Mouse (Mus musculus) kidney, postnatal 36 days (tissue): ENCODE results near the gene Ppp1r12b.

Experiments
- DNase-seq, 2 experiments: peaks; one replicate each; pipeline ENCODE4 v3.0.0; 2021 to 2022; ENCODE audit warnings: mixed read lengths in 2 of 2

Ppp1r12b gene

GRCm38 (mm10) chr1:134938233-134938632 is 17.5 kb downstream of the Ppp1r12b start:
- no peak for DNase-seq

- DNase-seq: no peak
These were observed 19.4 kb downstream of the Ppp1r12b start for GRCm38 (mm10) chr1:134936335-134936734.

DNA sequence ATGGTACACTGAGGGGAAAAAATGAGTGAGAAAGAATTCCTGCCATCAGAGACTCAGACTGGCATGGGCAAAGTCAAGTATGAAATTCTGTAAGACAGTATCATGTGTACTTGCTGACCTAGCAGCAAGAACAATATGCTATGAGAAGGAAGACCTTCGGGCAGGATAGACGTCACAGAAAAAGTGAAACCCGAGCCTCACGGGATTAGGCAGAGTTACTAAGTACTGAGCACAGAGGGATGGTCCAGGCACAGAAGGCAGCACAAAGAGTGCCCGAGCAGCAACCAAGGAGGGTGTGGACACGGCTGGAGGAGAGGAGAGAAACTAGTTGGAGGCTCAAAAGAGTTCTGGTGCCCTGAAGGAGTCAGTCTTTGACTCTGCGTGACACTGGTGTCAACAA is 23.3 kb downstream of the Ppp1r12b start:
- no peak for DNase-seq

DNA sequence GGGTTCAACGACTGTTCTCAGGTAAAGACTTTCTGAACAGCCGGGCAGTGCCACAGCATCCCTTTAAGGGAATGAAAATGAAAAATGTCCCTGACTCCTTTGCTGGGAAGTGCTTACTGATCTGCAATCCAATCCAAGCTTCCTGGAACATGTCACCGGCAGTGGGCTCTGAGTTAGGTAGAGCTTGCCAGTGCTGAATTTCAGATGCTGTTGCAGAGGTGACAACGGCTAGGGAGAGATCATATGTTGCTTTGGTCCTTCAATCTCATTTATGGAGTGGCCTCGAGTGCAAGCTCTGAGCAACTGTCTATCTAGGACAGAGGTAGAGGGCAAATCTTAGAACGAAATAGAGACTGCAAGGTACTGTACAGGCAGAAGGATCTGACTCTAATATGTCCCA is 36.7 kb downstream of the Ppp1r12b start:
- DNase-seq: no peak

GRCm38 (mm10) chr1:134915421-134915820 is 40.3 kb downstream of the Ppp1r12b start:
- no peak for DNase-seq

DNA sequence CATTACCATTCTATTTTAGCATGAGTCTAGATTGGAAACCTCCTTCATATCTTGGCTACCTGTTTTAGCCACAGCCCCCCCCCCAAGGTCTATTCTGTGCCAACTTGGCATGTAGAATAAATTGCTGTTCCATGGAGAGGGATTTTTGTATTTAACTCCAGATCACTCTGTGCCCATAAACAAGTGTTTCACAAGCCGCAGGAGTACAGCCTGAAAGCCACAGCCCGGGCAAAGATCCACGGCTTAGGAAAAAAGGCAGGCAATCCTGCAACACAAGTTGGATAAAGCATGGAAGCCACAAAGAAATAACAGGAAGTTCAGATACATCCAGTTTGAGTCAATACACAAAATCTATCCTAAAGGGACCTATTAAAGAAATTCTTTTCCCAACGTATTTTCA is 42.2 kb downstream of the Ppp1r12b start:
- no peak for DNase-seq

DNA sequence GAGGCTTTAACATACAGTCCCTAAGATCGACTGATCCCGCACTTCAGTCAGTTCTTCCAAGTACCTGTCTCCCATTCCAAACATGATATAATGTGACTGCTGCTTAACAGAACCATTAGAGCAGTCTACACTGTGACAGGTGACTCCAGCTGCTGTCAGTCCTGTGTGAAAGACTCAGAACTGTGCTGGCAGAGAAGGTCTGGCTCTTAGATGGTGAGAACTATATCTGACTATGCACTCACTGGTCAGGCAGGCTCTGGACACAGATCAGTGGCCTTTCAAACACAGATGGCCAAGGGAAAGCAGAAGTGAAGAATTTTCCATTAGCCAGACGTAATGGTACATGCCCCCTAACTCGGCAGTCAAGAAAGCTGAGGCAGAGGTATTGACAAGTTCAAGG is 43.9 kb downstream of the Ppp1r12b start:
- DNase-seq: no peak

- no peak for DNase-seq
These were observed 45.7 kb downstream of the Ppp1r12b start for GRCm38 (mm10) chr1:134910037-134910436.

GRCm38 (mm10) chr1:134909442-134909841 is 46.3 kb downstream of the Ppp1r12b start:
- no peak for DNase-seq

DNA sequence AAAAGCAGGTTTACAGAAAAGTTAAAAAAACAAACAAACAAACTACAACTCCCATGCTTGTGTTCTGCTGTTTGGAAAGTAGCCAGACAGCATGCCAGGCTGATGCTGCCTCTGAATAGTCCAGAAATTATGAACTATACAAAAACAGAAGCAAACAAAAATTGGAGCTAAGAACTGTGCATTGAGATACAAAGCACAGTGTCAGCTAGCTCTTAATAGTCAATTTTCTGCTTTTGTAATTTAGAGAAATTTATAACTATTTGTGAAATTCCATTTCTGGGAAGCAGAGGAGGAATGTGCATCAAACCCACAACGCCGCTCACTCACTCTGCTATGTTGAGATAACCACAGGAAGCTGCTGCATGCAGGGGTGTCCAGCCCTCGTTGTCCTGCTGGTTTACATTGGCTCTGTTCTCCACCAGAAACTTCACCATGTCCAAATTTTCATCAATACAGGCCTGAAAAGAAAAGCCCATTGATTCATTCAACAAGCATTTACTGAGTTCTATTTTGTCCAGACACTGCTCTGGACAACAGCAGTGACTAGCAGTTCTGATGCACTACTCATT is 53.6 kb downstream of the Ppp1r12b start:
- DNase-seq: peak; percentile 7 to 12

DNA sequence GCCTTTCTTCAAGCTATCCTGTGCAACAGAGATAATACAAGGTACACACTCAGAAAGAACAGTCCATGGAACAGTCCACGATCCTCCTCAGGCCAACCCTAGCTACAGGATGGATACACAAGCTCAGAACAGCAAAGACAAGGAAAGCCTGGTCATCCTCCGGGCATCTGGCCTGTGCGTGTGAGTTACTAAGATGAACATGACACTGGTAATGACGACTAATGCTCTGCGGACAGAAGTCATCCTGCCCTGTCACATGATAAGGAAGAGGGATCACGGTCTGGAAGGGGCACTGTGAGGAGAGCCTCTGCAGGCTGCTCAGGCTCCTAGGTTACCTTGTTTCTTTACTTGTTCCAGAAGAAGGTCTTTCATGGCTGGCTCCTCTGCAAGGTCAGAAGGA is 59.7 kb downstream of the Ppp1r12b start:
- no peak for DNase-seq

DNA sequence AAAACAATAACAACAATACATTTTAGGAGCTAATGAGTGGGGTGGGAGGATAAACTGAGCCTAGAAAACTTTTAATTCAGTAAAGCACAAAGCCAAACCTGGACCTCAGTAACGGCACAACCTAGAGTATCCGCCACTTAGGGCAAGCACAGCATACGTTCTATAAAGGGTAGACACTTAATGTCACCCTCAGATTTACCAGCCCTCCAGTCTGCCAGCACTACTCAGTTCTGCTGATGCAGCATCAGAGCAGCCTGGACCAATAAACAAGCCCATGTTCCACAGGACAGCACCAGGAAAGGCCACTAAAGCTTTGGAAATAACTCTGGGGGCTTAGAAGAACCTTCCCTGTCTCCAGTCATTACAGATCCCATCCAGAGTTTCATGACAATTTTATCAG is 60.9 kb downstream of the Ppp1r12b start:
- DNase-seq: no peak

DNA sequence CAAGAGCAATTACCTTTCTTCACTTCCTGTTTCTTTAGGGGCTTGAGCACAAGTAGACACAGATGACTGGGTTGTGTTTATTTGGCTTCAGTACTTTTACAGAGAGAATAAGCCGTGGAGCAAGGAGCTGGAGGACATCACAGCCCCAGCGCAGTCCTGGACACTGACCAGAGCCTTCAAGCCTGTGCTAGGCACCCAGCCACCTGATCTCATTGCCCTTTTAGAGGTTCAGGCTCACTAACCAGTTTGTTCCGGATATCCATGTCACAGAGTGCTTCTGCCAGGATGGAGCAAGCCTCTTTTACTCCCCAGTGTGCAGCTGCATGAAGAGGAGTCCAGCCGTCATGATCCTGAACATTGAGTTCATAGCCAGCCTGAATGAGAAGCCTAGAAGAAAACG is 63.8 kb downstream of the Ppp1r12b start:
- DNase-seq: peak; percentile 7 to 16

DNA sequence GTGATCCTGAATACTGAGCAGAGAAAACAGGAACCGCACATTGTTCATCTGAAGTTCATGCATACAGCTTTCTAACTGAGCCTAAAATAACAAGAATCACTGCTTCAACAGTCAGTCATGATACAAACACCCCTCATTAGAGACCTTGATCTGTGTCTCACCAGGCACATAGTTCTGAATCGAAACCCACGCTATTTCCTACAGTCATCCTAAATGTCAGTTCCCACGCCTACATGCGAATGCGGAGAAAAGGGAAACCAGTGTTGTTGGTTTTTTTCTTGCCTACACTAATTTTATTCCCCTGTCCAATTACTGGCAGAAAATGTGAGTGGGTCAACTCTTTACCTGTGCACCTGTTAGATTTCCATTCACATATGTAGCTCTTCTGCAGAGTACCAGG is 66.1 kb downstream of the Ppp1r12b start:
- DNase-seq: no peak

- DNase-seq: peak in 1 of 2 experiments; percentile 4
These were observed 79.9 kb downstream of the Ppp1r12b start for GRCm38 (mm10) chr1:134875800-134876199.

GRCm38 (mm10) chr1:134872678-134873077 is 83.1 kb downstream of the Ppp1r12b start:
- DNase-seq: no peak

DNA sequence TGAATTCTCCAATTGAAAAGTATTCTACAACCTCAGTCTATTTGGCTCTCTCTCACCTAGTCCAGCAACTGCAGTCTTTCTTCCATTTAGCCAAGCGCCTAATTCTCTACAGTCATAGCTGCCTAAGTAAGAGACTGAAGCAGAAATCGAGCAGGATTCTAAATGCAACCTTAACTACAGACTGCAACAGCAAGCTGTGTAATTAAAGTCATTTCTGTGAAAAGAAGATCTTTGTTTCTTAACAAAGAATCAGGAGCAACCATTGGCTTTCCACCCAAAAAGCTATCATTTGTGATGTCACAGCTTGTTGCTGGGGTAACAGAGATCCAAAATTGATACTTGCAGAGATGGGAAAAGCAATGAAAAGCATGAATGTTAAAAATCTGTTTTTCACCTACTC is 89.3 kb downstream of the Ppp1r12b start:
- no peak for DNase-seq

DNA sequence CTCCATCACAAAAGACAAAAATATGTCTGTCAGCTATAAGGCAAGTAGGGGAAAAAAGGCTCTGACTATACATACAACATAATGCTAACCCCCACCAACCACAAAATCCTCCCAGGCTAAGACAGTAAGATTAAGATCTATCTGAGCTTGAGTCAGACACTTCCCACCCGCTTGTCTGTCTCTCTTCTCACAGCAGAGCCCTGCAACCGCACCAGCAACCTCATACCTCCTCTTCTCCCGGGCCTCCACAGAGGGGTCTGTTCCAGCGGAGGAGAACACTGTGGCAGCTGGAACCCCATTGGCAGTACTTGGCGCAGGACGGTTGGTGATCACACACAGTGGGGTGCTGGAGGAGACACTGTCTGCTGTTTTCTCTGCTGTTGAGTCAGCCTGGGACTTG is 90.2 kb downstream of the Ppp1r12b start:
- DNase-seq: no peak

GRCm38 (mm10) chr1:134860538-134860937 is 95.2 kb downstream of the Ppp1r12b start:
- no peak for DNase-seq

- peak in 1 of 2 experiments; percentile 11 for DNase-seq
These were observed 97.2 kb downstream of the Ppp1r12b start for GRCm38 (mm10) chr1:134858344-134859053.

DNA sequence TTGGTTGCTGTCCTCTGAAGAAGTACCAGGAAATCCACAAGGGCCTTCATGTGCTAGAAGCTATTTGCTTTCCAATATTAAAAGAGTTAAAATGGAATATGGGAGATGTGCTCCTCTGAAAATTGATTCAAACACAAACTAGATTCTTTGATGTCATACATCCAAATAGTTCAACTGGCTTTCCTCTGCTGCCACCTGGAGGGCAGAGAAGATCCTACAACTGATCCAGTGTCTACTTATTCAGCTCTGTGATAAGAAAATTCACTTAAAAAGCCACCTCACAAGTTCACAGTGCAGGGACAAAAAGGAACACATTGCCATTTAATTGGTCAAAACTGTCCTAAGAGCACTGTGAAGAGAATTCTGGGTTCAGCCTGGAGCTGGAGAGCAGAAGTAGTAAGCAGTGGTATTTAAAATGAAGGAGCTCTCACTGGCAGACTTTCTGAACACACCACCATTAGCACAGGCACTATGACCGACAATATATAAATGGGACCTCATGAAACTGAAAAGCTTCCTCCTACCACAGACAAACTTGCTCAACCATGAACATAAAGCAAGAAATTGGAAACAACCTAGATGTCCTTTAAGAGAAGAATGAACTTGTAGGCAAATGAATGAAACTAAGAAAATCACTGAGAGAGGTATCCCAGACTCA is 101.3 kb downstream of the Ppp1r12b start:
- DNase-seq: peak; percentile 54 to 87

DNA sequence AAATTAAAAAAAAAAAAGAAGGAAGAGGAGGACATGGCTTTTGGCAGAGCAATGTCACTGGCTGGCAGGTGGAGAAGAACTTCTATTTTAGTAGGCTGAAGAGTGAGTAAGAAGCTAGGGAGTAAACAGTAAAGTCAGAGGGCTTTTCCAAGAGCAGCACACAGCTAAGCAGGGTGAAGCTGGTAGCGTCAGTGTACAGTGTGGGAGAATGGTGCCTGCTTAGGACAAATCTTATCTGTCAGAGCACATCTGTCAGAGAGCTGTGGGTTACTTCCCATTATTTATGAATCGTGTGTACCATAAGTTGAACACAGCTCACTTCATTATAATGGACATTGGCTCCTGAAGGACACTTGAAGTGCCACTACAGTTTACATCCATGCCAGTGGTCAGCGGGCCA is 102.9 kb downstream of the Ppp1r12b start:
- DNase-seq: no peak

GRCm38 (mm10) chr1:134851211-134851610 is 104.5 kb downstream of the Ppp1r12b start:
- no peak for DNase-seq

GRCm38 (mm10) chr1:134850361-134850760 is 105.4 kb downstream of the Ppp1r12b start:
- DNase-seq: no peak
